In the genomic region with DNA sequence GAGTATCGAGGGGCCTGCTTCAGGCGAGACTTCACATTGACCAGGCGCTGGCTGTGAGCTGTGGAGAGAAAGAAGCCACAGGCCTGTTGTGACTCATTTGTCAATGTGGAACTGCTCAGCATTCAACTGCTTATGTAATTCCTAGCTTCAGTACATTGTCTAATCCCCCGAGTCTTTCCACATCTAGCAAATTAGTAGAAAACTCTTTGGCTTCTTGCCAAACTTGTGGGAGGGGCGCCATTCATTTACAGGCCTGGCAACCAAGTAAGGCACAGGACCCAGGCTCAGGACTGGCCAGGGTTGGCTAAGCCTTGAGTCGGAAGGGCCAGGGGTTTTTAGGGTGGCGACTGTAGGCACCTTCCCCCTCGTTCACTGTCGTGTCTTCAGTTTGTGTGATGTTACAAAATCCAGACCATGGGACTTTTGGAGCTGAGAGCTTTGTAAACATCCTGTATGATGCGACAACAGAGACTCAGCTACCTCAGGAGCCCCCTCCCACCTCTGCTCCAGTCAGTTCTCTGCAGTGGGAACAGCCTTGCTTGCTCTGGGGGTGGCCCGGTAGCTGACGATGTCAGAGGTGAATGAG, we compare ENCODE assay signal across 8 mouse cellular contexts.
DNase-seq lines count a peak whose midpoint lies in the region; ATAC-seq and TF ChIP-seq lines count a peak whose summit lies in the region.

No protein-coding gene starts in this region.

- peak overlapping the region; percentile 78 for H3K27ac ChIP-seq in neural tube, embryonic 13.5 days (replicated peaks)

- no peak overlapping the region for H3K9ac ChIP-seq in neural tube, embryonic 13.5 days

- peak; percentile 25 to 33 for DNase-seq in monocyte, adult 2 months (ENCODE audit: low read depth in 1 of 2, low spot score in 2 of 2)
- peak; percentile 93 for DNase-seq in brain, embryonic 14.5 days (ENCODE audit: low read depth)
- DNase-seq in heart, adult 18-20 months = peak; percentile 65 to 67
- peak; percentile 65 to 67 for DNase-seq in layer of hippocampus, postnatal 36 days
- no peak for DNase-seq in thymus, postnatal 36 days

- no peak overlapping the region for H3K4me2 ChIP-seq in neural tube, embryonic 13.5 days

- H3K4me1 ChIP-seq in neural tube, embryonic 13.5 days (replicated peaks) = peaks cover 28% of the 10 kb centered on the region

- no peak for TF ChIP-seq CTCF in brain, embryonic 14.5 days (IDR thresholded peaks at IDR 0.05; ENCODE audit: borderline replicate concordance, extremely low read depth, insufficient read depth, insufficient read length)

- no peak overlapping the region for H3K4me3 ChIP-seq in neural tube, embryonic 13.5 days

- 68% methylated on average over 12 of the region's 12 CpGs for WGBS in neural tube, embryonic 13.5 days

- no peak for TF ChIP-seq POLR2A in brain, embryonic 14.5 days (IDR thresholded peaks at IDR 0.05; ENCODE audit: borderline replicate concordance, extremely low read depth, insufficient read depth, insufficient read length, poor library complexity, severe bottlenecking)

- H3K9me3 ChIP-seq in neural tube, embryonic 13.5 days = no peaks in the 10 kb centered on the region

- H3K27me3 ChIP-seq in neural tube, embryonic 13.5 days = no peaks in the 10 kb centered on the region

- peaks cover 77% of the 10 kb centered on the region for H3K36me3 ChIP-seq in neural tube, embryonic 13.5 days

- no peak for ATAC-seq in monocyte, adult 5-6 weeks (replicated peaks; ENCODE audit: insufficient number of reproducible peaks, low FRiP score, low TSS enrichment, poor library complexity, severe bottlenecking)
- peak; percentile 75 for ATAC-seq in neural tube, embryonic 13.5 days (ENCODE audit: low read depth)
- ATAC-seq in erythroblast, adult 5-6 weeks (replicated peaks; ENCODE audit: low FRiP score, poor library complexity, severe bottlenecking) = no peak

Comparison
In these comparisons a context has a peak if more than half of its experiments do, and no peak if none do; other contexts are left out.
1. DNase-seq: peak in monocyte, adult 2 months (2 of 2), brain, embryonic 14.5 days (single experiment), heart, adult 18-20 months (2 of 2) and layer of hippocampus, postnatal 36 days (2 of 2); none in thymus, postnatal 36 days (0 of 2).